Mouse (Mus musculus) spleen, adult 2 months (tissue): ENCODE results near the gene Wnt7a.

Experiments used
- CTCF ChIP-seq: fragments of 200-500 bp; IDR thresholded peaks from 2 replicates; pipeline ENCODE4 v1.5.1; 2011; ENCODE audit warnings: mild to moderate bottlenecking, inconsistent platforms; ENCODE audit not compliant: insufficient read depth, insufficient read length, insufficient replicate concordance; ENCODE audit errors: extremely low read depth
- POLR2A ChIP-seq: fragments of 200-500 bp; IDR thresholded peaks from 2 replicates; pipeline ENCODE4 v1.6.1; 2011; ENCODE audit warnings: low read depth, low read length, inconsistent platforms

DNA sequence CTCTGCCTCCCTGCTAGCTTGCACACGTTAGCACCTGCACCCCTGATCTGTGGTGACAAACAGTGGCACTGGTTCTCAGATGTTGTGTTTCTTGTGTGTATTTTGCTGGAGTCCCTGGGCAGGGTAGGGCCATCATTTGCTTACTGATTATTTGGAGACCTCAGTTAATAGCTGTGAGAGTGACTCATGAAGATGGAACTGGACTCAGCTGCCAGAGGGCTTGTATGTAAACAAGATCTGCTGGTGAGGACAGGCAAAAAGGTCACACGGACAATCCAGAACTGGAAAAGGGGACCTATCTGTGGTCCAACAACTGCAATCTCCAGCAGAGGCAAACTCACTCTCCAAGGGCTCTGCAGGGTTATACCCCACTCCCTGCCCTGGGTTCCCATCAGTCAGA, 52.8 kb downstream of the Wnt7a start:
- TF ChIP-seq POLR2A (no peak), CTCF (no peak)
